Mouse (Mus musculus) spleen, adult 2 months (tissue): ENCODE results near the gene Cdk18.

Experiments
- CTCF ChIP-seq: fragments of 200-500 bp; IDR thresholded peaks from 2 replicates; pipeline ENCODE4 v1.5.1; 2011; ENCODE audit warnings: mild to moderate bottlenecking, inconsistent platforms; ENCODE audit not compliant: insufficient read depth, insufficient read length, insufficient replicate concordance; ENCODE audit errors: extremely low read depth
- POLR2A ChIP-seq: fragments of 200-500 bp; IDR thresholded peaks from 2 replicates; pipeline ENCODE4 v1.6.1; 2011; ENCODE audit warnings: low read depth, low read length, inconsistent platforms

- TF ChIP-seq POLR2A (no peak), CTCF (no peak)
Measured at GRCm38 (mm10) chr1:132137935-132138575, 1.4 kb downstream of the Cdk18 start.
